Mouse (Mus musculus): ENCODE data around the gene Trim63.
"Not testable (repeated sequence)": the region's sequence is repeated elsewhere in the genome, so short reads cannot be mapped to it uniquely, and the experiment has no call there.

Gene Trim63

GRCm38 (mm10) chr4:134314876-134315275, at the start of gene Trim63:
Gene Trim63, plus strand, starts transcription at chr4:134315120.
- no peak for DNase-seq (ENCODE audit: low read depth, low spot score)

- DNase-seq (ENCODE audit: low read depth, low spot score) = no peak
Measured at GRCm38 (mm10) chr4:134265860-134266585, 48.9 kb upstream of the Trim63 start.

- DNase-seq (ENCODE audit: low read depth, low spot score) = no peak
Measured at GRCm38 (mm10) chr4:134268102-134268655, 46.7 kb upstream of the Trim63 start.

GRCm38 (mm10) chr4:134269622-134270021, 45.3 kb upstream of the Trim63 start:
- DNase-seq (ENCODE audit: low read depth, low spot score) = not testable (repeated sequence)

GRCm38 (mm10) chr4:134271979-134272378, 42.9 kb upstream of the Trim63 start:
- DNase-seq (ENCODE audit: low read depth, low spot score) = no peak

GRCm38 (mm10) chr4:134272731-134273416, 42.0 kb upstream of the Trim63 start:
- no peak for DNase-seq (ENCODE audit: low read depth, low spot score)

- no peak for DNase-seq (ENCODE audit: low read depth, low spot score)
Measured at GRCm38 (mm10) chr4:134273417-134274345, 41.2 kb upstream of the Trim63 start.

GRCm38 (mm10) chr4:134284942-134285341, 30.0 kb upstream of the Trim63 start:
- DNase-seq (ENCODE audit: low read depth, low spot score) = no peak

- no peak for DNase-seq (ENCODE audit: low read depth, low spot score)
Measured at GRCm38 (mm10) chr4:134286226-134287167, 28.4 kb upstream of the Trim63 start.

- peak; percentile 91 for DNase-seq (ENCODE audit: low read depth, low spot score)
Measured at GRCm38 (mm10) chr4:134287168-134287564, 27.8 kb upstream of the Trim63 start.

- peak; percentile 63 for DNase-seq (ENCODE audit: low read depth, low spot score)
Measured at GRCm38 (mm10) chr4:134287575-134288025, 27.3 kb upstream of the Trim63 start, which contains the start of gene Pdik1l. Gene Pdik1l, minus strand, starts transcription at chr4:134287895.

GRCm38 (mm10) chr4:134288397-134289256, 26.3 kb upstream of the Trim63 start:
- DNase-seq (ENCODE audit: low read depth, low spot score) = no peak

- peak; percentile 75 for DNase-seq (ENCODE audit: low read depth, low spot score)
Measured at GRCm38 (mm10) chr4:134292067-134292466, 22.9 kb upstream of the Trim63 start.

- no peak for DNase-seq (ENCODE audit: low read depth, low spot score)
Measured at GRCm38 (mm10) chr4:134293061-134293691, 21.7 kb upstream of the Trim63 start.

GRCm38 (mm10) chr4:134293692-134294163, 21.2 kb upstream of the Trim63 start:
- DNase-seq (ENCODE audit: low read depth, low spot score) = no peak

- DNase-seq (ENCODE audit: low read depth, low spot score) = not testable (repeated sequence)
Measured at GRCm38 (mm10) chr4:134296096-134296495, 18.8 kb upstream of the Trim63 start.

- no peak for DNase-seq (ENCODE audit: low read depth, low spot score)
Measured at GRCm38 (mm10) chr4:134296523-134296922, 18.4 kb upstream of the Trim63 start.

- no peak for DNase-seq (ENCODE audit: low read depth, low spot score)
Measured at GRCm38 (mm10) chr4:134297369-134297768, 17.6 kb upstream of the Trim63 start.

Data from retina, postnatal 7 days (tissue).